Mouse (Mus musculus) liver, adult 10 weeks (tissue): ENCODE measurements around the gene Cartpt. TPM values are rescaled to one million over a fixed set of nuclear protein-coding genes. Genes with fewer than 3 reads are reported as not detected.

Experiments used
- polyA plus RNA-seq: library from polyadenylated mRNA; stranded (reverse); fragments of 350-450 nt; fragmentation: Illumina TruSeq; extraction: RNeasy Lipid Tissue Mini Kit (QIAGEN cat#74804); gene quantifications from one replicate; pipeline ENCODE4 v1.2.3, GENCODE M21; 2014; ENCODE audit warnings: low read depth, low replicate concordance

Cartpt gene
- not detected for polyA plus RNA-seq

GRCm38 (mm10) chr13:99900965-99901364 lies at the start of gene Cartpt:
Gene Cartpt, minus strand, starts transcription at chr13:99901091.

Other genes with a start within 250 kb of the Cartpt start
- gene Mccc2, start 114.5 kb upstream of the Cartpt start, polyA plus RNA-seq = 102 TPM
- 11.1 TPM for gene Bdp1, start 203.0 kb upstream of the Cartpt start, polyA plus RNA-seq
- 34.0 TPM for gene Serf1, start 206.9 kb upstream of the Cartpt start, polyA plus RNA-seq
- 13.3 TPM for gene Smn1, start 223.8 kb upstream of the Cartpt start, polyA plus RNA-seq